ENCODE assay signal across 9 mouse cellular contexts in genomic region chr3:68403783-68404217, GRCm38 (mm10).
DNase-seq lines count a peak whose midpoint lies in the region; ATAC-seq and TF ChIP-seq lines count a peak whose summit lies in the region.
"Had no signal": no experiment of that assay in that cellular context is flagged by ENCODE, and none has a peak within 500 bp of the region (broad histone marks: within the 10 kb centered on the region; RNA-seq: fewer than 3 reads in every experiment).

No protein-coding gene starts in this region.

- H3K4me2 ChIP-seq in midbrain, embryonic 13.5 days (replicated peaks), result no peak overlapping the region
- H3K4me2 ChIP-seq in lung, postnatal 0 days (replicated peaks; ENCODE audit: low read depth, low read length), result no peak overlapping the region

- TF ChIP-seq EP300 in lung, postnatal 0 days (IDR thresholded peaks at IDR 0.05), result no peak

- intact Hi-C loops in gastrocnemius, adult 2 months (cut with DNase I), result no loop called here

- ATAC-seq in midbrain, embryonic 13.5 days, result peak; percentile 53
- ATAC-seq in lung, postnatal 0 days, result no peak

- H3K9ac ChIP-seq in midbrain, embryonic 13.5 days (replicated peaks), result no peak overlapping the region
- no peak overlapping the region for H3K9ac ChIP-seq in lung, postnatal 0 days (replicated peaks; ENCODE audit: low read depth)
- H3K9ac ChIP-seq: liver, embryonic 14.5 days had no signal

- 78% methylated on average over 2 of the region's 2 CpGs for WGBS in midbrain, embryonic 13.5 days
- WGBS in midbrain, embryonic 10.5 days, result 84% methylated on average over 2 of the region's 2 CpGs
- WGBS in lung, postnatal 0 days, result 49% methylated on average over 2 of the region's 2 CpGs

- peak overlapping the region; percentile 58 for H3K27ac ChIP-seq in midbrain, embryonic 13.5 days
- H3K27ac ChIP-seq in midbrain, embryonic 10.5 days (replicated peaks), result no peak overlapping the region
- H3K27ac ChIP-seq in lung, postnatal 0 days (ENCODE audit: low read length), result no peak overlapping the region
- H3K27ac ChIP-seq in gastrocnemius, adult 2 months, result no peak overlapping the region
- H3K27ac ChIP-seq: liver, embryonic 14.5 days had no signal

- H3K9me3 ChIP-seq in midbrain, embryonic 13.5 days, result no peaks in the 10 kb centered on the region
- H3K9me3 ChIP-seq in midbrain, embryonic 10.5 days (replicated peaks), result no peaks in the 10 kb centered on the region
- H3K9me3 ChIP-seq in lung, postnatal 0 days (ENCODE audit: low read length), result no peaks in the 10 kb centered on the region
- H3K9me3 ChIP-seq: megakaryocyte, embryonic 14.5 days had no signal

- no peak for TF ChIP-seq CTCF in lung, postnatal 0 days (IDR thresholded peaks at IDR 0.05)
- TF ChIP-seq CTCF in gastrocnemius, adult 2 months (IDR thresholded peaks at IDR 0.05), result no peak

- H3K27me3 ChIP-seq in midbrain, embryonic 13.5 days, result no peaks in the 10 kb centered on the region
- H3K27me3 ChIP-seq in midbrain, embryonic 10.5 days (ENCODE audit: low read depth, poor library complexity, severe bottlenecking), result no peaks in the 10 kb centered on the region
- no peaks in the 10 kb centered on the region for H3K27me3 ChIP-seq in lung, postnatal 0 days (replicated peaks; ENCODE audit: insufficient read depth, low read length)

- no peak for DNase-seq in midbrain, embryonic 10.5 days (ENCODE audit: low spot score)
- peak; percentile 76 to 87 for DNase-seq in cerebellum, postnatal 14 days
- DNase-seq in layer of hippocampus, adult 9-11 months, result peak; percentile 56
- DNase-seq in right cerebral cortex, postnatal 4 days, result peak; percentile 7
- DNase-seq in lung, postnatal 0 days (ENCODE audit: low spot score), result no peak
- DNase-seq in gastrocnemius, adult 2 months, result no peak

- H3K36me3 ChIP-seq in midbrain, embryonic 13.5 days, result no peaks in the 10 kb centered on the region
- H3K36me3 ChIP-seq in midbrain, embryonic 10.5 days, result no peaks in the 10 kb centered on the region
- no peaks in the 10 kb centered on the region for H3K36me3 ChIP-seq in lung, postnatal 0 days (ENCODE audit: insufficient read depth, low read length)

- H3K4me3 ChIP-seq in midbrain, embryonic 13.5 days (replicated peaks), result no peak overlapping the region
- no peak overlapping the region for H3K4me3 ChIP-seq in midbrain, embryonic 10.5 days
- H3K4me3 ChIP-seq in lung, postnatal 0 days (ENCODE audit: low read depth, low read length), result no peak overlapping the region
- H3K4me3 ChIP-seq in gastrocnemius, adult 2 months, result no peak overlapping the region
- H3K4me3 ChIP-seq: megakaryocyte, embryonic 14.5 days had no signal

- H3K4me1 ChIP-seq in midbrain, embryonic 13.5 days (replicated peaks), result peaks cover 33% of the 10 kb centered on the region
- H3K4me1 ChIP-seq in midbrain, embryonic 10.5 days, result peaks cover 23% of the 10 kb centered on the region
- H3K4me1 ChIP-seq in lung, postnatal 0 days (ENCODE audit: insufficient read depth, low read depth, low read length), result no peaks in the 10 kb centered on the region

Comparison
In these comparisons a context has a peak if more than half of its experiments do, and no peak if none do; other contexts are left out.
1. DNase-seq: peak in cerebellum, postnatal 14 days (2 of 2), layer of hippocampus, adult 9-11 months (single experiment) and right cerebral cortex, postnatal 4 days (single experiment); none in midbrain, embryonic 10.5 days (single experiment), lung, postnatal 0 days (single experiment) and gastrocnemius, adult 2 months (single experiment).